ENCODE assay signal across 11 mouse cellular contexts in genomic region chr9:65152711-65153330, GRCm38 (mm10). TPM values are rescaled to one million over a fixed set of nuclear protein-coding genes. Genes with fewer than 3 reads are reported as not detected.
DNase-seq lines count a peak whose midpoint lies in the region; ATAC-seq and TF ChIP-seq lines count a peak whose summit lies in the region.
"Had no signal": no experiment of that assay in that cellular context is flagged by ENCODE, and none has a peak within 500 bp of the region (broad histone marks: within the 10 kb centered on the region; RNA-seq: fewer than 3 reads in every experiment).

No protein-coding gene starts in this region.

- peaks cover 41% of the 10 kb centered on the region for H3K4me1 ChIP-seq in heart, embryonic 11.5 days (ENCODE audit: control insufficient read depth, insufficient read depth, low read length)
- H3K4me1 ChIP-seq in embryonic facial prominence, embryonic 10.5 days: peaks cover 88% of the 10 kb centered on the region
- H3K4me1 ChIP-seq in hindbrain, embryonic 12.5 days: peaks cover 85% of the 10 kb centered on the region
- H3K4me1 ChIP-seq in midbrain, embryonic 12.5 days: peaks cover 93% of the 10 kb centered on the region

- intact Hi-C loops in gastrocnemius, adult 2 months (cut with DNase I): no loop called here

- 0 out of 2 replicates have a peak overlapping the region, but pooled peaks have one; percentile 11 for H3K9ac ChIP-seq in heart, embryonic 11.5 days (ENCODE audit: low read depth, low read length)
- H3K9ac ChIP-seq in hindbrain, embryonic 12.5 days: peak overlapping the region; percentile 43
- peak overlapping the region; percentile 46 for H3K9ac ChIP-seq in midbrain, embryonic 12.5 days (replicated peaks)

- no peak overlapping the region for H3K4me3 ChIP-seq in heart, embryonic 11.5 days (ENCODE audit: low read depth, low read length)
- H3K4me3 ChIP-seq in embryonic facial prominence, embryonic 10.5 days: peak overlapping the region; percentile 34
- H3K4me3 ChIP-seq in hindbrain, embryonic 12.5 days: no peak overlapping the region
- peak overlapping the region; percentile 13; the same call in 1 of the 2 replicates for H3K4me3 ChIP-seq in midbrain, embryonic 12.5 days
- H3K4me3 ChIP-seq in gastrocnemius, adult 2 months: no peak overlapping the region

- no peaks in the 10 kb centered on the region for H3K27me3 ChIP-seq in heart, embryonic 11.5 days (ENCODE audit: control insufficient read depth, insufficient read depth, low read length)
- H3K27me3 ChIP-seq in embryonic facial prominence, embryonic 10.5 days (replicated peaks; ENCODE audit: low read depth, poor library complexity, severe bottlenecking): no peaks in the 10 kb centered on the region
- H3K27me3 ChIP-seq in hindbrain, embryonic 12.5 days: no peaks in the 10 kb centered on the region
- H3K27me3 ChIP-seq in midbrain, embryonic 12.5 days: no peaks in the 10 kb centered on the region

- no peak for TF ChIP-seq CTCF in gastrocnemius, adult 2 months (IDR thresholded peaks at IDR 0.05)

- no peak overlapping the region for H3K4me2 ChIP-seq in heart, embryonic 11.5 days
- peak overlapping the region; percentile 7; the same call in 1 of the 2 replicates for H3K4me2 ChIP-seq in hindbrain, embryonic 12.5 days (replicated peaks)
- peak overlapping the region; percentile 35 for H3K4me2 ChIP-seq in midbrain, embryonic 12.5 days (replicated peaks)

- no peaks in the 10 kb centered on the region for H3K9me3 ChIP-seq in heart, embryonic 11.5 days (replicated peaks; ENCODE audit: control insufficient read depth, low read length)
- no peaks in the 10 kb centered on the region for H3K9me3 ChIP-seq in embryonic facial prominence, embryonic 10.5 days
- H3K9me3 ChIP-seq in hindbrain, embryonic 12.5 days (replicated peaks): no peaks in the 10 kb centered on the region
- H3K9me3 ChIP-seq in midbrain, embryonic 12.5 days: no peaks in the 10 kb centered on the region

- 60% methylated on average over 6 of the region's 6 CpGs for WGBS in heart, embryonic 11.5 days (ENCODE audit: insufficient replicate concordance)
- WGBS in embryonic facial prominence, embryonic 10.5 days: 34% methylated on average over 6 of the region's 6 CpGs
- 22% methylated on average over 6 of the region's 6 CpGs for WGBS in hindbrain, embryonic 12.5 days
- 11% methylated on average over 6 of the region's 6 CpGs for WGBS in midbrain, embryonic 12.5 days

- ATAC-seq in heart, embryonic 11.5 days (replicated peaks; ENCODE audit: insufficient number of reproducible peaks, low FRiP score, low TSS enrichment): 0 out of 2 replicates have a peak, but pooled peaks have one; percentile 31
- ATAC-seq in hindbrain, embryonic 12.5 days (ENCODE audit: low FRiP score): peak; percentile 60
- ATAC-seq in midbrain, embryonic 12.5 days (ENCODE audit: low FRiP score, low read depth): no peak
- ATAC-seq: inflammation-experienced regulatory T-cells, adult 6 months had no signal

- no peak for DNase-seq in heart, adult 11 months
- no peak for DNase-seq in embryonic facial prominence, embryonic 10.5 days (ENCODE audit: low spot score)
- no peak for DNase-seq in gastrocnemius, adult 2 months
- DNase-seq in gastrocnemius, adult 18-20 months (ENCODE audit: low spot score): no peak
- no peak for DNase-seq in spleen, postnatal 10 days (ENCODE audit: low spot score in 2 of 2)
- DNase-seq: cerebellum, adult 11 months; lung, postnatal 4 days had no signal

- no peak overlapping the region for H3K27ac ChIP-seq in heart, embryonic 11.5 days (ENCODE audit: low read depth, low read length)
- H3K27ac ChIP-seq in embryonic facial prominence, embryonic 10.5 days (replicated peaks): peak overlapping the region; percentile 88
- H3K27ac ChIP-seq in hindbrain, embryonic 12.5 days: peak overlapping the region; percentile 94
- H3K27ac ChIP-seq in midbrain, embryonic 12.5 days (replicated peaks): peak overlapping the region; percentile 96
- H3K27ac ChIP-seq in gastrocnemius, adult 2 months: no peak overlapping the region

- H3K36me3 ChIP-seq in heart, embryonic 11.5 days (ENCODE audit: control insufficient read depth, insufficient read depth, low read length): no peaks in the 10 kb centered on the region
- H3K36me3 ChIP-seq in embryonic facial prominence, embryonic 10.5 days (replicated peaks): peaks cover 98% of the 10 kb centered on the region
- peaks cover 38% of the 10 kb centered on the region for H3K36me3 ChIP-seq in hindbrain, embryonic 12.5 days
- H3K36me3 ChIP-seq in midbrain, embryonic 12.5 days: peaks cover 57% of the 10 kb centered on the region

RNA-seq across cellular contexts. Expression of gene Igdcc3, which starts 11.8 kb away (rescaled TPM):
- polyA plus RNA-seq in heart, embryonic 11.5 days (2014; fragmentation: Nextera tagmentation; extraction: Ambion mirVana): 6.3 and 6.8 TPM in 2 replicates
- polyA plus RNA-seq in embryonic facial prominence, embryonic 10.5 days (2016; fragmentation: Nextera tagmentation; extraction: Ambion mirVana): 167 and 281 TPM in 2 replicates
- polyA plus RNA-seq in hindbrain, embryonic 12.5 days (2016; fragmentation: Nextera tagmentation; extraction: Ambion mirVana): 30.9 and 34.4 TPM in 2 replicates
- polyA plus RNA-seq in midbrain, embryonic 12.5 days (2016; fragmentation: Nextera tagmentation; extraction: Ambion mirVana): 62.1 and 74.7 TPM in 2 replicates
- total RNA-seq in gastrocnemius, adult 2 months (2021): under 1 TPM; 0.17 to 0.18 TPM
- under 1 TPM; 0.21 to 0.32 TPM for total RNA-seq in gastrocnemius, adult 18-20 months (2021)
- polyA plus RNA-seq: inflammation-experienced regulatory T-cells, adult 6 months had no signal

RNA-seq across cellular contexts. Expression of gene Parp16, which starts 42.3 kb away (rescaled TPM):
- polyA plus RNA-seq in heart, embryonic 11.5 days (2014; fragmentation: Nextera tagmentation; extraction: Ambion mirVana): 4.6 and 5.0 TPM in 2 replicates
- polyA plus RNA-seq in embryonic facial prominence, embryonic 10.5 days (2016; fragmentation: Nextera tagmentation; extraction: Ambion mirVana): 8.2 and 8.3 TPM in 2 replicates
- polyA plus RNA-seq in hindbrain, embryonic 12.5 days (2016; fragmentation: Nextera tagmentation; extraction: Ambion mirVana): 5.8 and 6.4 TPM in 2 replicates
- 5.6 and 6.5 TPM in 2 replicates for polyA plus RNA-seq in midbrain, embryonic 12.5 days (2016; fragmentation: Nextera tagmentation; extraction: Ambion mirVana)
- 1 to 10 TPM; 3.6 to 3.9 TPM for total RNA-seq in gastrocnemius, adult 2 months (2021)
- total RNA-seq in gastrocnemius, adult 18-20 months (2021): 1 to 10 TPM; 3.6 to 3.7 TPM

RNA-seq across cellular contexts. Expression of gene Igdcc4, which starts 51.5 kb away (rescaled TPM):
- polyA plus RNA-seq in heart, embryonic 11.5 days (2014; fragmentation: Nextera tagmentation; extraction: Ambion mirVana): 11.4 and 11.8 TPM in 2 replicates
- polyA plus RNA-seq in embryonic facial prominence, embryonic 10.5 days (2016; fragmentation: Nextera tagmentation; extraction: Ambion mirVana): 9.7 and 11.5 TPM in 2 replicates
- 14.5 and 17.0 TPM in 2 replicates for polyA plus RNA-seq in hindbrain, embryonic 12.5 days (2016; fragmentation: Nextera tagmentation; extraction: Ambion mirVana)
- 18.2 and 19.5 TPM in 2 replicates for polyA plus RNA-seq in midbrain, embryonic 12.5 days (2016; fragmentation: Nextera tagmentation; extraction: Ambion mirVana)
- total RNA-seq in gastrocnemius, adult 2 months (2021): 10 to 100 TPM; 22.1 to 34.4 TPM
- total RNA-seq in gastrocnemius, adult 18-20 months (2021): 10 to 100 TPM; 28.7 to 29.4 TPM

Comparison
In these comparisons a context has a peak if more than half of its experiments do, and no peak if none do; other contexts are left out.
1. H3K27ac ChIP-seq: peak in embryonic facial prominence, embryonic 10.5 days (single experiment), hindbrain, embryonic 12.5 days (single experiment) and midbrain, embryonic 12.5 days (single experiment); none in heart, embryonic 11.5 days (single experiment) and gastrocnemius, adult 2 months (single experiment).
2. H3K4me3 ChIP-seq: peak in embryonic facial prominence, embryonic 10.5 days (single experiment) and midbrain, embryonic 12.5 days (single experiment); none in heart, embryonic 11.5 days (single experiment), hindbrain, embryonic 12.5 days (single experiment) and gastrocnemius, adult 2 months (single experiment).
3. Peak in every context shown above with its lines, with median percentiles within 50 percentile points of each other: H3K9ac ChIP-seq.